8 mouse cellular contexts compared by ENCODE assay signal in genomic region chr4:123200771-123201185, GRCm38 (mm10). TPM values are rescaled to one million over a fixed set of nuclear protein-coding genes. Genes with fewer than 3 reads are reported as not detected.
DNase-seq lines count a peak whose midpoint lies in the region; ATAC-seq and TF ChIP-seq lines count a peak whose summit lies in the region.

No protein-coding gene starts in this region.

- WGBS in spleen, adult 2 months, result 10% methylated on average over 15 of the region's 15 CpGs
- WGBS in intestine, embryonic 15.5 days, result 4% methylated on average over 15 of the region's 15 CpGs
- WGBS in limb, embryonic 13.5 days, result 3% methylated on average over 15 of the region's 15 CpGs
- WGBS in midbrain, embryonic 14.5 days, result 3% methylated on average over 15 of the region's 15 CpGs
- 3% methylated on average over 15 of the region's 15 CpGs for WGBS in stomach, embryonic 15.5 days

- peaks cover 8% of the 10 kb centered on the region for H3K27me3 ChIP-seq in spleen, adult 2 months (ENCODE audit: control insufficient read depth, insufficient read depth, low read length)
- peaks cover 28% of the 10 kb centered on the region for H3K27me3 ChIP-seq in intestine, embryonic 15.5 days (replicated peaks)
- H3K27me3 ChIP-seq in limb, embryonic 13.5 days, result peaks cover 68% of the 10 kb centered on the region
- H3K27me3 ChIP-seq in midbrain, embryonic 14.5 days (ENCODE audit: control insufficient read depth, insufficient read depth, low read length), result peaks cover 12% of the 10 kb centered on the region
- peaks cover 20% of the 10 kb centered on the region for H3K27me3 ChIP-seq in stomach, embryonic 15.5 days (replicated peaks)

- H3K4me3 ChIP-seq in spleen, adult 2 months (ENCODE audit: extremely low read depth, insufficient read depth, insufficient read length), result no peak overlapping the region
- H3K4me3 ChIP-seq in intestine, embryonic 15.5 days (replicated peaks), result peak overlapping the region; percentile 38
- H3K4me3 ChIP-seq in limb, embryonic 13.5 days, result peak overlapping the region; percentile 44
- peak overlapping the region; percentile 35 for H3K4me3 ChIP-seq in midbrain, embryonic 14.5 days (replicated peaks; ENCODE audit: low read depth, low read length)
- peak overlapping the region; percentile 39 for H3K4me3 ChIP-seq in stomach, embryonic 15.5 days (replicated peaks)

- no peak overlapping the region for H3K27ac ChIP-seq in spleen, adult 2 months (ENCODE audit: insufficient read depth, low read length)
- no peak overlapping the region for H3K27ac ChIP-seq in intestine, embryonic 15.5 days
- H3K27ac ChIP-seq in limb, embryonic 13.5 days, result no peak overlapping the region
- H3K27ac ChIP-seq in midbrain, embryonic 14.5 days (replicated peaks; ENCODE audit: low read depth, low read length), result no peak overlapping the region
- no peak overlapping the region for H3K27ac ChIP-seq in stomach, embryonic 15.5 days

- no peaks in the 10 kb centered on the region for H3K9me3 ChIP-seq in intestine, embryonic 15.5 days
- H3K9me3 ChIP-seq in limb, embryonic 13.5 days, result no peaks in the 10 kb centered on the region
- no peaks in the 10 kb centered on the region for H3K9me3 ChIP-seq in midbrain, embryonic 14.5 days (ENCODE audit: control insufficient read depth, low read length)
- no peaks in the 10 kb centered on the region for H3K9me3 ChIP-seq in stomach, embryonic 15.5 days

- H3K4me2 ChIP-seq in intestine, embryonic 15.5 days (replicated peaks), result peak overlapping the region; percentile 85
- H3K4me2 ChIP-seq in limb, embryonic 13.5 days (replicated peaks), result peak overlapping the region; percentile 77
- peak overlapping the region; percentile 72 for H3K4me2 ChIP-seq in midbrain, embryonic 14.5 days (ENCODE audit: low read length)
- peak overlapping the region; percentile 80 for H3K4me2 ChIP-seq in stomach, embryonic 15.5 days

- no peak overlapping the region for H3K9ac ChIP-seq in intestine, embryonic 15.5 days
- peak overlapping the region; percentile 59; the same call in 1 of the 2 replicates for H3K9ac ChIP-seq in limb, embryonic 13.5 days
- H3K9ac ChIP-seq in midbrain, embryonic 14.5 days (replicated peaks; ENCODE audit: low read length), result peak overlapping the region; percentile 46
- no peak overlapping the region for H3K9ac ChIP-seq in stomach, embryonic 15.5 days

- H3K36me3 ChIP-seq in spleen, adult 2 months (ENCODE audit: control insufficient read depth, insufficient read depth, low read length), result no peaks in the 10 kb centered on the region
- H3K36me3 ChIP-seq in intestine, embryonic 15.5 days, result no peaks in the 10 kb centered on the region
- no peaks in the 10 kb centered on the region for H3K36me3 ChIP-seq in limb, embryonic 13.5 days
- H3K36me3 ChIP-seq in midbrain, embryonic 14.5 days (ENCODE audit: control insufficient read depth, insufficient read depth, low read length), result no peaks in the 10 kb centered on the region
- no peaks in the 10 kb centered on the region for H3K36me3 ChIP-seq in stomach, embryonic 15.5 days

- peak; percentile 86 for ATAC-seq in intestine, embryonic 15.5 days
- ATAC-seq in limb, embryonic 13.5 days (ENCODE audit: low FRiP score, low read depth), result no peak
- peak; percentile 46; the same call in 1 of the 2 replicates for ATAC-seq in midbrain, embryonic 14.5 days (ENCODE audit: low FRiP score, low TSS enrichment)
- no peak for ATAC-seq in stomach, embryonic 15.5 days (ENCODE audit: insufficient read depth, low FRiP score, low read depth)

- H3K4me1 ChIP-seq in spleen, adult 2 months (ENCODE audit: control insufficient read depth, insufficient read depth, insufficient read length), result peaks cover 2% of the 10 kb centered on the region; the same call in 1 of the 2 replicates
- peaks cover 10% of the 10 kb centered on the region for H3K4me1 ChIP-seq in intestine, embryonic 15.5 days (replicated peaks)
- peaks cover 15% of the 10 kb centered on the region for H3K4me1 ChIP-seq in limb, embryonic 13.5 days
- H3K4me1 ChIP-seq in midbrain, embryonic 14.5 days (ENCODE audit: control insufficient read depth, insufficient read depth, low read length), result peaks cover 7% of the 10 kb centered on the region
- peaks cover 12% of the 10 kb centered on the region for H3K4me1 ChIP-seq in stomach, embryonic 15.5 days

- peak; percentile 73 for TF ChIP-seq CTCF in spleen, adult 2 months (IDR thresholded peaks at IDR 0.05; ENCODE audit: extremely low read depth, insufficient read depth, insufficient read length, insufficient replicate concordance)

- TF ChIP-seq POLR2A in spleen, adult 2 months (IDR thresholded peaks at IDR 0.05; ENCODE audit: low read depth, low read length), result no peak

- peak in 1 of 2 experiments; percentile 22 for DNase-seq in spleen, adult 2 months (ENCODE audit: low read depth in 1 of 2, low spot score in 2 of 2)
- no peak for DNase-seq in spleen, adult 12 weeks (ENCODE audit: low spot score)
- peak; percentile 84 to 88 for DNase-seq in cerebellum, postnatal 25 days
- peak; percentile 81 for DNase-seq in gastrocnemius, postnatal 10 days
- DNase-seq in midbrain, embryonic 14.5 days, result peak; percentile 87

RNA-seq across cellular contexts. Expression of gene Nt5c1a, which starts 0.5 kb away (rescaled TPM):
- polyA plus RNA-seq in spleen, adult 2 months (2012; rRNA removed), result not detected in 2 replicates
- 10 to 100 TPM in 1 of 2 experiments, 1 to 10 TPM in 1; 9.9 to 10.7 TPM for total RNA-seq in gastrocnemius, postnatal 10 days (2021)
- polyA plus RNA-seq in intestine, embryonic 15.5 days (2015; fragmentation: Nextera tagmentation; extraction: Ambion mirVana), result not detected in 2 replicates
- not detected in 2 replicates for polyA plus RNA-seq in limb, embryonic 13.5 days (2015; fragmentation: Nextera tagmentation; extraction: Ambion mirVana)
- not detected in 2 replicates for polyA plus RNA-seq in midbrain, embryonic 14.5 days (2014; fragmentation: Nextera tagmentation; extraction: Ambion mirVana)
- polyA plus RNA-seq in stomach, embryonic 15.5 days (2015; fragmentation: Nextera tagmentation; extraction: Ambion mirVana), result not detected in 2 replicates

RNA-seq across cellular contexts. Expression of gene Hpcal4, which starts 17.8 kb away (rescaled TPM):
- polyA plus RNA-seq in spleen, adult 2 months (2012; rRNA removed), result not detected in 2 replicates
- total RNA-seq in gastrocnemius, postnatal 10 days (2021), result under 1 TPM; 0.38 to 0.59 TPM
- polyA plus RNA-seq in intestine, embryonic 15.5 days (2015; fragmentation: Nextera tagmentation; extraction: Ambion mirVana), result 3.9 and 4.5 TPM in 2 replicates
- 0.59 and 0.76 TPM in 2 replicates for polyA plus RNA-seq in limb, embryonic 13.5 days (2015; fragmentation: Nextera tagmentation; extraction: Ambion mirVana)
- 35.4 and 43.3 TPM in 2 replicates for polyA plus RNA-seq in midbrain, embryonic 14.5 days (2014; fragmentation: Nextera tagmentation; extraction: Ambion mirVana)
- polyA plus RNA-seq in stomach, embryonic 15.5 days (2015; fragmentation: Nextera tagmentation; extraction: Ambion mirVana), result 3.5 and 3.6 TPM in 2 replicates

RNA-seq across cellular contexts. Expression of gene Heyl, which starts 32.6 kb away (rescaled TPM):
- 2.1 and 2.9 TPM in 2 replicates for polyA plus RNA-seq in spleen, adult 2 months (2012; rRNA removed)
- 10 to 100 TPM; 21.2 to 27.4 TPM for total RNA-seq in gastrocnemius, postnatal 10 days (2021)
- 13.7 and 13.9 TPM in 2 replicates for polyA plus RNA-seq in intestine, embryonic 15.5 days (2015; fragmentation: Nextera tagmentation; extraction: Ambion mirVana)
- polyA plus RNA-seq in limb, embryonic 13.5 days (2015; fragmentation: Nextera tagmentation; extraction: Ambion mirVana), result 5.7 and 6.5 TPM in 2 replicates
- polyA plus RNA-seq in midbrain, embryonic 14.5 days (2014; fragmentation: Nextera tagmentation; extraction: Ambion mirVana), result 3.0 and 7.3 TPM in 2 replicates
- 14.1 and 18.9 TPM in 2 replicates for polyA plus RNA-seq in stomach, embryonic 15.5 days (2015; fragmentation: Nextera tagmentation; extraction: Ambion mirVana)

Comparison
In these comparisons a context has a peak if more than half of its experiments do, and no peak if none do; other contexts are left out.
1. ATAC-seq: peak in intestine, embryonic 15.5 days (single experiment) and midbrain, embryonic 14.5 days (single experiment); none in limb, embryonic 13.5 days (single experiment) and stomach, embryonic 15.5 days (single experiment).
2. H3K9ac ChIP-seq: peak in limb, embryonic 13.5 days (single experiment) and midbrain, embryonic 14.5 days (single experiment); none in intestine, embryonic 15.5 days (single experiment) and stomach, embryonic 15.5 days (single experiment).
3. Peak in every context shown above with its lines, with median percentiles within 50 percentile points of each other: H3K4me2 ChIP-seq.